Mouse (Mus musculus) cerebellum, postnatal 14 days (tissue): ENCODE measurements around the gene Amn.

Experiments used
- DNase-seq, 2 experiments: peaks; one replicate each; pipeline ENCODE4 v3.0.0; 2021; ENCODE audit warnings: mixed read lengths in 2 of 2

Gene Amn

DNA sequence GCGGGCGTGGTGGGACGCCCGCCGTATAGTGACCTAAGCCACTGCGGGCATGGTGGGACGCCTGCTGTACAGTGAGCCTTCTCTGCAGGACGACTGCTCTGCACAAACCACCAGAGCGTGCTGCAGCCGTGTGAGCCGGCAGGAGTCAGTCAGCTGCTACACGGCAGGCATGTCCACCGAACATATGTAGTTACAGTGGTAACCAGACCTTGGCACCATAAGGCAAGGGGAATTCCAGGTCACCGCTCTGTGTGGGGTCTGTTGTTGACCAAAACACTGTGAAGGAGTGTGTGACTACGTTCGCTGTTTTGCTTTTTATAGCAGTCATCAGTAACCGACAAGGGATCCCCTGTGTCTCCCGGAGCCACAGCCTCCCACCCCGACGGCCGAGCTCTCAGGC lies 53.6 kb downstream of the Amn start:
- DNase-seq, result peak; percentile 74 to 77

DNA sequence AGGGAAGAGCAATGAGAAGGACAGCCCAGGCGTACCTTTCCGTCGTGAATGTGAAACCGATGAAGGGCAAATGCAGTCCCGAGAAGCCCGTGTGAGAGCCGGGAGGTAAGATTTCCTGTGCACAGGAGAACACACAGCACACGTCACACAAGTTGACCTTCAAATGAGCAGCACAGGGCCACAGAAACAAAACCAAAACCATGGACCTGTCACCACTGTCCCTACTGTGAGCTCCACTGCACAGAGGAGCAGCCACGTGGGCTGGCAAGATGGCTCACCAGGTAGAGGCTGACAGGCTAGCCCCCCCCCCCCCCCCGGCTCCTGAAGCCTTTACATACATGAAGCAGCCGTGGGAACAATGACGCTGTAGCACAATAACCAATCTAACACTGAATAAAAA lies 54.1 kb downstream of the Amn start:
- no peak for DNase-seq

DNA sequence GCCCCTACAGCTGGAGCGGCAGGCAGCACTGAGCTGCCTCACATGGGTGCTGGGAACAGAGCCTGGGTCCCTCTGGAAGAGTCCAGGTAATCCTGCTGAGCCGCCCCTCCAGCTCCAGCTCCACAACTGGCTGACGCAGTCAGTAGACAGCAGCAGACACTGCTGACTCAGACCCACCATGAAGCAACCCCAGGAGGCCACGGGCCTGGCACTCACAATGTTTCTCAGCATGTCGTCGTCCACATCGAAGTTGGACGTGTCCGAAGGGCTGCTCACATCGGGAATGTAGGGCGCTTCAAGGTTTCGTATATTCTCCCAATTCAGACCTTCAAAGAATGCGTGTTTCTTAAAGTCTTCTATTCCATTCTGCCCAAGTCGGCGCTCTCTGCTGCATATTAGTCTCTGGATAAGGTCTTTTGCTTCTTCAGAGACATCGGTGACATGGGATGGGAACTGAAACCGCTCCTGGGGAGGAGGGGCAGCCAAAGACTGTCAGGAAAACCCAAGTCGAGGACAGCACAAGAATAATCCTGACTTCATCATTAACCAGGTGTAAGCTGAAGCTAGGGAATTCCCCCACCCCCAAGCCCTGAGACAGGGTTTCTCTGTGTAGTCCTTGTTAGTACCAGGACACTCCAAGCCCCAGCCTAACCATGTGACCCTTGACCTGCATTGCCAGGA lies 55.0 kb downstream of the Amn start:
- DNase-seq, result no peak
